Mouse (Mus musculus) stomach, embryonic 16.5 days (tissue): ENCODE measurements around the gene Ereg. TPM values are rescaled to one million over a fixed set of nuclear protein-coding genes. Genes with fewer than 3 reads are reported as not detected.
A peak's percentile ranks its signal among the peaks of the same experiment; 100 is the strongest.

Experiments used
- ATAC-seq: fragments of 200-750 bp; cut with Nextera tagmentation; 2 replicates; pipeline ENCODE4 v1.8.0; 2017; ENCODE audit warnings: moderate number of reproducible peaks, moderate TSS enrichment; ENCODE audit not compliant: insufficient read depth, low FRiP score
- H3K27ac ChIP-seq: fragments of 300-500 bp; sonication (generic); 2 replicates; pipeline ENCODE4 v1.5.1; 2014; ENCODE audit warnings: low read length
- H3K27me3 ChIP-seq: fragments of 300-500 bp; sonication (generic); 2 replicates; pipeline ENCODE4 v1.6.1; 2014; ENCODE audit warnings: low read length, control low read depth, mixed read lengths; ENCODE audit not compliant: control insufficient read depth, insufficient read depth
- H3K36me3 ChIP-seq: fragments of 300-500 bp; sonication (generic); 2 replicates; pipeline ENCODE4 v1.6.1; 2014; ENCODE audit warnings: low read length; ENCODE audit not compliant: control insufficient read depth, insufficient read depth
- H3K4me1 ChIP-seq: fragments of 300-500 bp; sonication (generic); 2 replicates; pipeline ENCODE4 v1.6.1; 2014; ENCODE audit warnings: low read length, control low read depth, mixed read lengths; ENCODE audit not compliant: control insufficient read depth, insufficient read depth
- H3K4me2 ChIP-seq: fragments of 300-500 bp; sonication (generic); 2 replicates; pipeline ENCODE4 v1.6.1; 2014; ENCODE audit warnings: low read depth, low read length, mixed read lengths
- H3K4me3 ChIP-seq: fragments of 300-500 bp; sonication (generic); replicated peaks from 2 replicates; pipeline ENCODE4 v1.5.1; 2014; ENCODE audit warnings: mild to moderate bottlenecking, low read length
- H3K9ac ChIP-seq: fragments of 300-500 bp; sonication (generic); 2 replicates; pipeline ENCODE4 v1.6.1; 2014; ENCODE audit warnings: low read length
- H3K9me3 ChIP-seq: fragments of 300-500 bp; sonication (generic); replicated peaks from 2 replicates; pipeline ENCODE4 v1.6.1; 2016; ENCODE audit warnings: low read length, control low read depth; ENCODE audit not compliant: control insufficient read depth
- WGBS: fragments of 180-500 bp; shearing (Covaris S2); extraction: QIAGEN DNeasy Blood & Tissue Kit; methylation state at CpG from one replicate; pipeline ENCODE4 v1.1.7; 2014; 5-methylcytosine and 5-hydroxymethylcytosine counted together
- polyA plus RNA-seq: library from polyadenylated mRNA; unstranded; fragments of >200 nt; fragmentation: Nextera tagmentation; extraction: Ambion mirVana; gene quantifications from 2 replicates; pipeline ENCODE4 v1.2.1, GENCODE M21; 2015

Gene Ereg
- polyA plus RNA-seq, 1 experiment from 2014 or later: 0.43 TPM

DNA sequence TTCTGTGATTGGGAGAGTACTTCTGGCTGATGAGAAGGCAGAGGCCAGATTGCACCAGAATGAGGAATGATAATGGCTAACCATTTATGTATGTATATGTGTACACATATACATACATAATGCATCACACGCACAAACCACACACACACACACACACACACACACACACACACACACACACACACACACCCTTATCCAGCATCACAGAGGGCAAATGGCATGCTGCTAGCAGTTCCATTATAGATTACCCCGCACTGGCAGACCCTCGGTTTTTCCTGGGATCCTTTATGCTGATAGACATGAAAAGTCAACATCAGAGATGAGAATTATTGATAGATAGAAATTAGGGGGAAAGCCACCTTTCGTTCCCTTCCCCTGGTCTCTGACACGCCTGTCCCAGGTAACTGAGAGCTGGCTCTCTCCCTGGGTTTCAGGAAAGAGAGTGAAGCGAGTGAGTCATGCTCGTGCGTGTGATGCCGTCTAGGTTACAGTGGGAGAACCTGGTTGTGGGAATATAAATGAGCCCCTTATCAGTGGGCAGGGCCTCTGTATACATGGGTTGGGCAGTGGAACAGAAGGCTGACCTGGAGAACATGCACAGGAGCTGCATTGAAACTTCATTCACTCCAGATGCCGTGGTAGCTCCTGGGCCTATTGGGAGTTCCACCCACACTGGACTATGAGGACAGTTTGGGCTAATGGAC is 23.6 kb downstream of the Ereg start:
- no peaks in the 10 kb centered on the region for H3K36me3 ChIP-seq
- no peaks in the 10 kb centered on the region for H3K9me3 ChIP-seq
- WGBS: 67% methylated on average over 10 of the region's 10 CpGs
- H3K27ac ChIP-seq: peak overlapping the region; percentile 76
- no peak overlapping the region for H3K9ac ChIP-seq
- no peak overlapping the region for H3K4me2 ChIP-seq
- H3K27me3 ChIP-seq: no peaks in the 10 kb centered on the region
- H3K4me1 ChIP-seq: no peaks in the 10 kb centered on the region
- no peak overlapping the region for H3K4me3 ChIP-seq
- peak; percentile 95 for ATAC-seq

DNA sequence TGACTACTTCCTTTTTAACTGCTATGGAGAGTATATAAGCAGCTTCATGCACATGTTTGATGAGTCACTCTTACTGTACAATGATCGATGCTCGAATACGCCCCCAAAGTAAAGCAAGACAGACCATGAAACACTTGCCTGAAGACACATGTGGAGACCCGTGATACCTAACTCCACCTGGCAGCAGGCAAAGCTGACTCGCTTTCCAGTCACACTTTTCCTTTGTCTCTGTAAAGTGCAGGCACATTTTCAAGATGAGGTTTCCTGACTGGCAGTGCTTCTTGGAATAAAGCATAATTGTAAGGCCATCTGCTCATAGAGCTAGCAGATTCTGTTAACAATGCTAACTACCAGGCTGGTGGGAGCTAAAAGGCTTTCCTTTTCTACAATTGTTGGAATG is 27.3 kb downstream of the Ereg start:
- 80% methylated on average over 5 of the region's 5 CpGs for WGBS

GRCm38 (mm10) chr5:91103943-91104665 is 29.7 kb downstream of the Ereg start:
- no peak overlapping the region for H3K4me3 ChIP-seq
- H3K9ac ChIP-seq: no peak overlapping the region
- WGBS: 72% methylated on average over 7 of the region's 7 CpGs
- no peaks in the 10 kb centered on the region for H3K9me3 ChIP-seq
- no peaks in the 10 kb centered on the region for H3K4me1 ChIP-seq
- H3K27me3 ChIP-seq: no peaks in the 10 kb centered on the region
- no peak overlapping the region for H3K4me2 ChIP-seq
- no peaks in the 10 kb centered on the region for H3K36me3 ChIP-seq
- no peak for ATAC-seq
- no peak overlapping the region for H3K27ac ChIP-seq

More for the DNA sequence above, 27.3 kb downstream of the Ereg start:
- Histone ChIP-seq H3K27ac (no peak overlapping the region), H3K27me3 (no peaks in the 10 kb centered on the region), H3K36me3 (no peaks in the 10 kb centered on the region), H3K9me3 (no peaks in the 10 kb centered on the region), H3K4me3 (no peak overlapping the region), H3K4me1 (no peaks in the 10 kb centered on the region), H3K4me2 (no peak overlapping the region), H3K9ac (no peak overlapping the region)
- 0 out of 2 replicates have a peak, but pooled peaks have one; percentile 17 for ATAC-seq

DNA sequence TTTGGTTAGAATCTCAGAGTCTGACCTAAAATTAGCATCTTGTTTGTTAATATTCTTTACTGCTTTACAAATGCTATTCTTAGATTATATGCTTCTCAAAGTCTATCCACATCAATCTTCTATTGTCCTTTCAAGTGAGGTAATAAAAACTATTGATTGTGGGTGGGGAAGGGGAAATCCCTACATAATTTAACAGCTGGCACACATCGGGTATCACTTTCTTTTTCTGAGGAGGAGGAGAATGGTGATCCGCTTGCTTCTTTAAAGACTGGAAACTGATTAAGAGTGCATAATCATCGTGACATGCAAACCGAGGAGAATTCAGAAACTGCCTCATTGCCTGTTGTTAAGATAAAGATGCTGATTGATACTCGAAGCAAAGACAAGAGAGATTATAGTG is 31.8 kb downstream of the Ereg start:
- WGBS: 69% methylated on average over 5 of the region's 5 CpGs
- Histone ChIP-seq H3K27ac (no peak overlapping the region), H3K36me3 (no peaks in the 10 kb centered on the region), H3K4me1 (peaks cover 4% of the 10 kb centered on the region; the same call in 1 of the 2 replicates), H3K4me2 (no peak overlapping the region), H3K4me3 (no peak overlapping the region), H3K9me3 (no peaks in the 10 kb centered on the region), H3K27me3 (no peaks in the 10 kb centered on the region), H3K9ac (no peak overlapping the region)
- ATAC-seq: no peak

DNA sequence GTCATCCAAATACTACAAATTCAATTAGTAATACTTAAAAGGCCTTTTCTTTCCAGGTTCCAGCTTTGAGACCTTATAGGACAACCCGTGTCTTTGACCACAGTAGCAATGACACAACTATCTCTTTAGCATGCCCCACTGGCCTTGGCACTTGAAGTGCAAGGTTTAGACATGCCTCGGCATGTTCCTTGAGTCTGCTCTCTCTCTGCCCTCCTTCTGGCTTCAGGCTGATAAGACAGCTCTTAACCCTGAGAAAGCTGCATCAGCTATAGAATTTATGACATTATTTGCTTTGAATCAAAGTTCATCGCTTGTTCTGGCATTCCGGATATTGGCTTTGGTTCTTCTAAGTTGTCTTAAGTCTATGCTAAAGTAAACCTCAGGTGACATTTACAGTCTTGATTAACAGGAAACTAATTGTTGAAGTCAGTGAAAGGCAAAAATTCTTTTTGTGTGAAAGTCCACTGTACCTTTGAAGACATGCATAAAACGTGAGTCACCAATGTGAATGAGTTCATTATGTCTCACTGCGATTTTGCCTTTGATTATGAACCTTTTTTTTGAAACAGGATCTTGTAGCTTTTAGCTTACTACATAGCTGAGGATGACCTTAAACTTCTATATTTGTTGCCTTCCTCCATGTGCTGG is 35.7 kb downstream of the Ereg start:
- Histone ChIP-seq H3K36me3 (no peaks in the 10 kb centered on the region), H3K27ac (no peak overlapping the region), H3K4me1 (peaks cover 5% of the 10 kb centered on the region; the same call in 1 of the 2 replicates), H3K9me3 (no peaks in the 10 kb centered on the region), H3K9ac (no peak overlapping the region), H3K4me2 (no peak overlapping the region), H3K27me3 (no peaks in the 10 kb centered on the region), H3K4me3 (no peak overlapping the region)
- WGBS: 68% methylated on average over 6 of the region's 6 CpGs
- ATAC-seq: peak; percentile 72; the same call in 1 of the 2 replicates

DNA sequence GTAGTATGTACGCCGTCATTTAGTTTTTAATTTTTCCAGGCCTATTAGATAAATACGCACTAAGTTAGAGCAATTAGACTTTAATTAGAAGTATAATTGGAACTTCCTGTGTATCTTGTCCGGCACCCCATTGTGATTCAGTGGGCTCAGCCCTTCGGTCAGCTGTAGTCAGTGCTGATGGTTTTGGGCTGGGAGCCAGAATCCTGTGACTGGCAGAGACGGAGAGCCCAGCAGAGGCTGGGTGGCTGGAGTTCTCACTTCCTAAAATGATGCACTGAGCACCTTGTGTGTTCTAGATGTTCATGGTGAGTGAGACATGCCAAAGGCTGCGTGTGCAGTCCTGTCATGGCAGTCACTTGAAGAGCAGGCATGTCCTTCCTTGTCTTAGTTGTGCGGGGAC is 36.6 kb downstream of the Ereg start:
- Histone ChIP-seq H3K27me3 (no peaks in the 10 kb centered on the region), H3K36me3 (no peaks in the 10 kb centered on the region), H3K9me3 (no peaks in the 10 kb centered on the region), H3K9ac (no peak overlapping the region), H3K27ac (peak overlapping the region; percentile 19; the same call in 1 of the 2 replicates), H3K4me2 (no peak overlapping the region), H3K4me1 (peaks cover 5% of the 10 kb centered on the region; the same call in 1 of the 2 replicates), H3K4me3 (no peak overlapping the region)
- 80% methylated on average over 8 of the region's 8 CpGs for WGBS
- peak; percentile 25; the same call in 1 of the 2 replicates for ATAC-seq

- H3K9ac ChIP-seq: no peak overlapping the region
- H3K36me3 ChIP-seq: no peaks in the 10 kb centered on the region
- no peaks in the 10 kb centered on the region for H3K27me3 ChIP-seq
- no peak overlapping the region for H3K4me2 ChIP-seq
- H3K27ac ChIP-seq: no peak overlapping the region
- peaks cover 5% of the 10 kb centered on the region; the same call in 1 of the 2 replicates for H3K4me1 ChIP-seq
- 68% methylated on average over 2 of the region's 2 CpGs for WGBS
- no peak for ATAC-seq
- no peaks in the 10 kb centered on the region for H3K9me3 ChIP-seq
- H3K4me3 ChIP-seq: no peak overlapping the region
Observed at GRCm38 (mm10) chr5:91113967-91114366, 39.5 kb downstream of the Ereg start.

GRCm38 (mm10) chr5:91114574-91114973 is 40.2 kb downstream of the Ereg start:
- Histone ChIP-seq H3K9ac (no peak overlapping the region), H3K4me1 (peaks cover 5% of the 10 kb centered on the region; the same call in 1 of the 2 replicates), H3K36me3 (no peaks in the 10 kb centered on the region), H3K4me2 (no peak overlapping the region), H3K4me3 (no peak overlapping the region), H3K27me3 (no peaks in the 10 kb centered on the region), H3K27ac (no peak overlapping the region), H3K9me3 (no peaks in the 10 kb centered on the region)
- 60% methylated on average over 1 of the region's 1 CpGs for WGBS
- no peak for ATAC-seq

- no peaks in the 10 kb centered on the region for H3K36me3 ChIP-seq
- H3K27me3 ChIP-seq: no peaks in the 10 kb centered on the region
- no peak overlapping the region for H3K4me2 ChIP-seq
- no peak overlapping the region for H3K27ac ChIP-seq
- no peak for ATAC-seq
- no peak overlapping the region for H3K4me3 ChIP-seq
- H3K9me3 ChIP-seq: no peaks in the 10 kb centered on the region
- H3K4me1 ChIP-seq: no peaks in the 10 kb centered on the region
- H3K9ac ChIP-seq: no peak overlapping the region
Observed at GRCm38 (mm10) chr5:91118618-91119017, 44.2 kb downstream of the Ereg start.
